Mouse (Mus musculus) spleen, adult 2 months (tissue): ENCODE measurements around the gene Tmem82. TPM values are rescaled to one million over a fixed set of nuclear protein-coding genes. Genes with fewer than 3 reads are reported as not detected.
A peak's percentile ranks its signal among the peaks of the same experiment; 100 is the strongest.

Experiments used
- DNase-seq, 2 experiments: peaks; one replicate each; pipeline versions ENCODE4 v3.0.0 to v3.0.0-alpha.2; 2012 to 2021; ENCODE audit warnings: low spot score in 2 of 2, low read depth in 1 of 2
- H3K27ac ChIP-seq: fragments of 200-500 bp; 2 replicates; pipeline ENCODE4 v1.5.1; 2012; ENCODE audit warnings: low read length, inconsistent platforms; ENCODE audit not compliant: insufficient read depth
- H3K27me3 ChIP-seq: fragments of 200-500 bp; 2 replicates; pipeline ENCODE4 v1.6.1; 2012; ENCODE audit warnings: mild to moderate bottlenecking, moderate library complexity, low read length, inconsistent platforms; ENCODE audit not compliant: control insufficient read depth, insufficient read depth
- H3K36me3 ChIP-seq: fragments of 200-500 bp; 2 replicates; pipeline ENCODE4 v1.6.1; 2012; ENCODE audit warnings: mild to moderate bottlenecking, low read length, inconsistent platforms; ENCODE audit not compliant: control insufficient read depth, insufficient read depth
- H3K4me1 ChIP-seq: fragments of 200-500 bp; 2 replicates; pipeline ENCODE4 v1.6.1; 2011; ENCODE audit warnings: inconsistent platforms; ENCODE audit not compliant: control insufficient read depth, insufficient read depth, insufficient read length
- H3K4me3 ChIP-seq: fragments of 200-500 bp; 2 replicates; pipeline ENCODE4 v1.5.1; 2011; ENCODE audit warnings: mild to moderate bottlenecking, inconsistent platforms; ENCODE audit not compliant: insufficient read depth, insufficient read length; ENCODE audit errors: extremely low read depth
- CTCF ChIP-seq: fragments of 200-500 bp; IDR thresholded peaks from 2 replicates; pipeline ENCODE4 v1.5.1; 2011; ENCODE audit warnings: mild to moderate bottlenecking, inconsistent platforms; ENCODE audit not compliant: insufficient read depth, insufficient read length, insufficient replicate concordance; ENCODE audit errors: extremely low read depth
- POLR2A ChIP-seq: fragments of 200-500 bp; IDR thresholded peaks from 2 replicates; pipeline ENCODE4 v1.6.1; 2011; ENCODE audit warnings: low read depth, low read length, inconsistent platforms
- WGBS: fragments of 180-500 bp; shearing (Covaris S2); methylation state at CpG from one replicate; pipeline ENCODE4 v1.1.7; 2018; 5-methylcytosine and 5-hydroxymethylcytosine counted together
- polyA plus RNA-seq: library from polyadenylated mRNA; depleted of rRNA; stranded (reverse); fragments of >200 nt; gene quantifications from 2 replicates; pipeline ENCODE4 v1.2.3, GENCODE M21; 2012

Tmem82 gene
- polyA plus RNA-seq, 1 experiment = 0.56 TPM

DNA sequence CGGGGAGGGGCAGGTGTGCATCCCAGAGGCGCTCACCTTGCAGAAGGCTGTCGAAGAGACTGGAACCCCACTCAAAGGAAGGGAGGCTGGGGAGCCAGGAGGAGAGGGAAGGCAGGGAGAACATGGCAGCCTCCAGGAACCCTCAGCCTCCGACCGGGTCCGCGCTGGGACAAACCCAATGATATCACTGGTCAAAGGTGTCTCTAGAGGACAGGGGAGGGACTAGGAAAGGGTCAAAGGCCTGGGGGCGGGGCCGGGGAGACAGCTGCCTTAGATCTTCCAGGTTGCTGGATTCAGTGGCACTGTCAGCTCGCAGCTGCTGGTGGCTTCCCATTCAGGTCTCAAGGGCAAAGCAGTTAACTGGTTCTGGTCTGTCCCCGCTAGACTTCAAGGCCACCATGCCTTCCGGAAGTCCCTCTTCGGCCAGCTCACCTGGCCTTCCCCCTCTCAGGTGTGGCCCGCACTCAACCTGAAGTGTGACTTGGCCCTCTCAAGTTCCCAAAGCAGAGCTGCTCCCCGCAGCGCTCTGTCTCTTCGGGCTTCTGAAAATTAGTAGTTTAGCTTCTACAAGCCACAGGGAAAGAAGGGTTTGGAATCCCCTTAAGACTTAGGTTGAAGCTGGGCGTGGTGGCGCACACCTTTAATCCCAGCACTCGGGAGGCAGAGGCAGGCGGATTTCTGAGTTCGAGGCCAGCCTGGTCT is 419 bp downstream of the Tmem82 start:
- peaks cover 9% of the 10 kb centered on the region for H3K4me1 ChIP-seq
- no peak for DNase-seq
- H3K4me3 ChIP-seq = peak overlapping the region; percentile 41; the same call in 1 of the 2 replicates
- H3K27ac ChIP-seq = no peak overlapping the region
- no peak for TF ChIP-seq CTCF
- TF ChIP-seq POLR2A = no peak
- no peaks in the 10 kb centered on the region; the same call in 1 of the 2 replicates for H3K27me3 ChIP-seq
- WGBS = 15% methylated on average over 22 of the region's 22 CpGs
- H3K36me3 ChIP-seq = no peaks in the 10 kb centered on the region

DNA sequence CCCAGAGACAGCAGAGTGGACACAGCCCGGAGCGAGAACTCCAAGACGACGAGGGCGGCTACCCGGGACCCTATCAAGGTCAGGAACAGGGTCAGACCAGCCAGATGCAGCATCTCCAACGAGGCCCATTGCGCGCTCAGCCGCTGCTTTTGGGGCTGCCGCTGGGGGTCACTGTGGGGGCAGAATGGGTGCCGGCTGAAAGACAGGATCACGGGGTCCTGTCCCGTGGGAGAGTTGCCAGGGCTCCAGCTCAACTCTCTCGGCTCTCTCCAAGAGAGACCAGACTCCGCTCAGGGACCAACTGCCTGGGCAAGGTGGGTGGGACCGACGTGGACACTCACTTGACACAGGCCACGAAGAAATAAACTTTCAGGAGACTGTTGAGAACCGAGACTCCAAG is 1.1 kb downstream of the Tmem82 start:
- peak; percentile 35 to 66 for DNase-seq
- no peaks in the 10 kb centered on the region; the same call in 1 of the 2 replicates for H3K27me3 ChIP-seq
- H3K36me3 ChIP-seq = no peaks in the 10 kb centered on the region
- peak overlapping the region; percentile 41; the same call in 1 of the 2 replicates for H3K4me3 ChIP-seq
- H3K27ac ChIP-seq = no peak overlapping the region
- H3K4me1 ChIP-seq = peaks cover 9% of the 10 kb centered on the region
- WGBS = 4% methylated on average over 20 of the region's 20 CpGs
- TF ChIP-seq CTCF = peak; percentile 68; the same call in 1 of the 2 replicates
- TF ChIP-seq POLR2A = no peak

- DNase-seq = no peak
- H3K4me3 ChIP-seq = no peak overlapping the region
- H3K36me3 ChIP-seq = no peaks in the 10 kb centered on the region
- TF ChIP-seq CTCF (no peak), POLR2A (no peak)
- no peak overlapping the region for H3K27ac ChIP-seq
- H3K27me3 ChIP-seq = no peaks in the 10 kb centered on the region; the same call in 1 of the 2 replicates
- H3K4me1 ChIP-seq = peaks cover 9% of the 10 kb centered on the region
- WGBS = 82% methylated on average over 6 of the region's 6 CpGs
Observed at GRCm38 (mm10) chr4:141616811-141617210, 1.6 kb downstream of the Tmem82 start.

DNA sequence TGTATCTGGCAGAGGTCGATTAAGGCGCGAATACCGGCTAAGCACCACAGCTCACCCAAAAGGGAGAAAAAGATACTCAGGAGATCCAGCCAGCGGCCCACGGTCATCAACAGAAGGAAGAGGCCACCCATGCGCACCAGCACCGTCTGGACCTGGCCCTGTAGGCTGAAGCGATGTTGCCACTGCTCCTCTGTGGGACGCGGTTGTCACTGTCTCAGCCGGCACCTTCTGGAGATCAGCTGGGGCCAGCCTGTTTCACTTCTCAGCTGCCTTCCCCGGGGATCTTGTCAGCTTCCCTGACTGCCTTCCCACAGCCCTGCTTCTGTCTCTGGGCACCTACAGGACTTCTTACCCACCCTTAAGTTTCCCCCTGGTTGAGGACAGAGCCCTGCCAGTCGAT is 3.5 kb downstream of the Tmem82 start:
- Histone ChIP-seq H3K27ac (no peak overlapping the region), H3K36me3 (no peaks in the 10 kb centered on the region), H3K4me3 (no peak overlapping the region), H3K4me1 (peaks cover 9% of the 10 kb centered on the region), H3K27me3 (no peaks in the 10 kb centered on the region; the same call in 1 of the 2 replicates)
- DNase-seq = no peak
- WGBS = 89% methylated on average over 14 of the region's 14 CpGs
- TF ChIP-seq CTCF = no peak
- TF ChIP-seq POLR2A = no peak

GRCm38 (mm10) chr4:141609538-141609937 is 8.9 kb downstream of the Tmem82 start:
- TF ChIP-seq CTCF = no peak
- WGBS = 69% methylated on average over 6 of the region's 6 CpGs
- Histone ChIP-seq H3K4me1 (no peaks in the 10 kb centered on the region), H3K4me3 (no peak overlapping the region), H3K27ac (no peak overlapping the region), H3K36me3 (no peaks in the 10 kb centered on the region), H3K27me3 (no peaks in the 10 kb centered on the region)
- no peak for DNase-seq

DNA sequence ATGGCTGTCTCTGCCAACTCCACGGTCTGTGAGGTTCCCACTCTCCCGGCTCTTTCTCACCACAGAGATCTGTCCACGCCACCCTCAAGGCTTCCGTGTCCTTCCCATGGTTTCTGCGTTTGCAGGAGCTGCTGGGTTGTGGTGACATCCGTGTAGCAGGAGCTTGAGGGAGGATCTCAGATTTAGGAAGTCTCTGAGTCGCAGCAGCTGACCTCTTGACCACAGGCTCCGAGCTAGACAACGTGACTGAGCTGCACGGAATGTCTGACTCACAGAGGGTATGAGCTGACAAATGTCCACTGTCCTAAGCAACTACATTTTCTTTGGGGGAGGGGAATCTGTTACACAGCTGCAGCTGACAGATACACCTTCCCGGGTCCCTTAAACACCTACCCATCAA is 12.6 kb downstream of the Tmem82 start, which contains the start of gene Fblim1:
TSS of gene Fblim1 (minus strand) at position 236 of the 400 bp plus-strand sequence.
- Histone ChIP-seq H3K36me3 (no peaks in the 10 kb centered on the region), H3K27me3 (no peaks in the 10 kb centered on the region), H3K4me3 (peak within 1 kb of the TSS; percentile 26), H3K4me1 (no peaks in the 10 kb centered on the region), H3K27ac (peak within 1 kb of the TSS; percentile 46)
- WGBS = 83% methylated on average over 11 of the region's 11 CpGs
- TF ChIP-seq POLR2A (no peak), CTCF (no peak)
- no peak for DNase-seq

- H3K36me3 ChIP-seq = no peaks in the 10 kb centered on the region
- 92% methylated on average over 5 of the region's 5 CpGs for WGBS
- H3K4me3 ChIP-seq = peak overlapping the region; percentile 26
- no peaks in the 10 kb centered on the region for H3K4me1 ChIP-seq
- DNase-seq = no peak
- TF ChIP-seq CTCF (no peak), POLR2A (no peak)
- H3K27me3 ChIP-seq = no peaks in the 10 kb centered on the region; the same call in 1 of the 2 replicates
- H3K27ac ChIP-seq = peak overlapping the region; percentile 46; the same call in 1 of the 2 replicates
Observed at GRCm38 (mm10) chr4:141605421-141605820, 13.0 kb downstream of the Tmem82 start.
